Mouse (Mus musculus) heart, embryonic 11.5 days (tissue): ENCODE results near the gene Nkx2-3. TPM values are rescaled to one million over a fixed set of nuclear protein-coding genes. Genes with fewer than 3 reads are reported as not detected.

ENCODE experiments used
- ATAC-seq: fragments of 200-750 bp; cut with Nextera tagmentation; replicated peaks from 2 replicates; pipeline ENCODE4 v1.8.0; 2017; ENCODE audit warnings: moderate library complexity; ENCODE audit not compliant: insufficient number of reproducible peaks, low FRiP score, low TSS enrichment
- H3K27ac ChIP-seq: fragments of 300-500 bp; sonication (generic); 2 replicates; pipeline ENCODE4 v1.5.1; 2014; ENCODE audit warnings: mild to moderate bottlenecking, low read depth, low read length
- H3K27me3 ChIP-seq: fragments of 300-500 bp; sonication (generic); 2 replicates; pipeline ENCODE4 v1.6.1; 2014; ENCODE audit warnings: mild to moderate bottlenecking, low read length, mixed read lengths; ENCODE audit not compliant: control insufficient read depth, insufficient read depth
- H3K36me3 ChIP-seq: fragments of 300-500 bp; sonication (generic); 2 replicates; pipeline ENCODE4 v1.6.1; 2014; ENCODE audit warnings: mild to moderate bottlenecking, low read length, moderate library complexity, mixed read lengths; ENCODE audit not compliant: control insufficient read depth, insufficient read depth
- H3K4me1 ChIP-seq: fragments of 300-500 bp; sonication (generic); 2 replicates; pipeline ENCODE4 v1.6.1; 2014; ENCODE audit warnings: low read length; ENCODE audit not compliant: control insufficient read depth, insufficient read depth
- H3K4me2 ChIP-seq: fragments of 300-500 bp; sonication (generic); 2 replicates; pipeline ENCODE4 v1.6.1; 2014; ENCODE audit warnings: mild to moderate bottlenecking, moderate library complexity
- H3K4me3 ChIP-seq: fragments of 300-500 bp; sonication (generic); 2 replicates; pipeline ENCODE4 v1.5.1; 2014; ENCODE audit warnings: low read depth, low read length
- H3K9ac ChIP-seq: fragments of 300-500 bp; sonication (generic); 2 replicates; pipeline ENCODE4 v1.6.1; 2014; ENCODE audit warnings: mild to moderate bottlenecking, low read depth, low read length, moderate library complexity
- H3K9me3 ChIP-seq: fragments of 300-500 bp; sonication (generic); replicated peaks from 2 replicates; pipeline ENCODE4 v1.6.1; 2016; ENCODE audit warnings: low read length; ENCODE audit not compliant: control insufficient read depth
- WGBS: fragments of 180-500 bp; shearing (Covaris S2); extraction: QIAGEN DNeasy Blood & Tissue Kit; methylation state at CpG from one replicate; pipeline ENCODE4 v1.1.7; 2014; ENCODE audit not compliant: insufficient replicate concordance; 5-methylcytosine and 5-hydroxymethylcytosine counted together
- polyA plus RNA-seq: library from polyadenylated mRNA; unstranded; fragments of >200 nt; fragmentation: Nextera tagmentation; extraction: Ambion mirVana; gene quantifications from 2 replicates; pipeline ENCODE4 v1.2.1, GENCODE M21; 2014

The Nkx2-3 gene
- not detected in 2 replicates for polyA plus RNA-seq

DNA sequence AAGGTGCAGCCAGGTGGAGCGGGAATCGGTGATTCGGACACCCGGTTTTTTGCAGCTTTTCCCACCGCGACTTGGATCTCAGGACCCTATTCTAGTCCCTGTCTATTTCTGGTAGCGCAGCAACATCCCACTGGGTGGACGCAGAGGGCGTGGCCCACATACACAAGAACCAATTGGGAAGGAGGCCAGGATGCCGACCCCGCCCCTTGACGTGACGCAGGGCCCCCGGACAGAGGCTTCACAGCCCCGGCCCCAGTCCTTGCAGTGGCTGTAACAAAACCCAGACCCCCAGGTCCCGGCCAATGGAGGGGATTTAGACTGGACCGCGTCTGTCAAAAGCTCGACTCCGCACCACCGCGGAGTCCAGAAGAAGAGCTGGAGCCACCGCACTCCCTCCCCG, at the start of gene Nkx2-3:
Gene Nkx2-3 (plus strand): TSS at position 275 of the 400 bp plus-strand sequence.
- H3K36me3 ChIP-seq: no peaks in the 10 kb centered on the region
- peak; percentile 63; the same call in 1 of the 2 replicates for ATAC-seq
- peak within 1 kb of the TSS; percentile 38 for H3K4me2 ChIP-seq
- WGBS: 1% methylated on average over 24 of the region's 24 CpGs
- H3K27me3 ChIP-seq: peaks cover 88% of the 10 kb centered on the region
- H3K27ac ChIP-seq: no peak within 1 kb of the TSS
- peak within 1 kb of the TSS; percentile 25 for H3K4me3 ChIP-seq
- no peaks in the 10 kb centered on the region for H3K9me3 ChIP-seq
- H3K4me1 ChIP-seq: peaks cover 25% of the 10 kb centered on the region
- H3K9ac ChIP-seq: no peak within 1 kb of the TSS

- H3K4me2 ChIP-seq: no peak overlapping the region
- no peak overlapping the region for H3K4me3 ChIP-seq
- no peak overlapping the region for H3K9ac ChIP-seq
- no peaks in the 10 kb centered on the region for H3K36me3 ChIP-seq
- no peak for ATAC-seq
- H3K4me1 ChIP-seq: no peaks in the 10 kb centered on the region
- WGBS: 74% methylated on average over 5 of the region's 5 CpGs
- no peaks in the 10 kb centered on the region for H3K9me3 ChIP-seq
- H3K27me3 ChIP-seq: 0 out of 2 replicates have a peak, but pooled peaks cover 7% of the 10 kb centered on the region
- H3K27ac ChIP-seq: no peak overlapping the region
Measured at GRCm38 (mm10) chr19:43563166-43563565, 49.0 kb upstream of the Nkx2-3 start.

- no peak for ATAC-seq
- Histone ChIP-seq H3K4me3 (no peak overlapping the region), H3K27ac (no peak overlapping the region), H3K4me2 (no peak overlapping the region), H3K9me3 (no peaks in the 10 kb centered on the region), H3K36me3 (no peaks in the 10 kb centered on the region), H3K4me1 (no peaks in the 10 kb centered on the region), H3K9ac (no peak overlapping the region), H3K27me3 (peaks cover 38% of the 10 kb centered on the region)
- WGBS: 43% methylated on average over 9 of the region's 9 CpGs
Measured at GRCm38 (mm10) chr19:43568298-43568697, 43.8 kb upstream of the Nkx2-3 start.

DNA sequence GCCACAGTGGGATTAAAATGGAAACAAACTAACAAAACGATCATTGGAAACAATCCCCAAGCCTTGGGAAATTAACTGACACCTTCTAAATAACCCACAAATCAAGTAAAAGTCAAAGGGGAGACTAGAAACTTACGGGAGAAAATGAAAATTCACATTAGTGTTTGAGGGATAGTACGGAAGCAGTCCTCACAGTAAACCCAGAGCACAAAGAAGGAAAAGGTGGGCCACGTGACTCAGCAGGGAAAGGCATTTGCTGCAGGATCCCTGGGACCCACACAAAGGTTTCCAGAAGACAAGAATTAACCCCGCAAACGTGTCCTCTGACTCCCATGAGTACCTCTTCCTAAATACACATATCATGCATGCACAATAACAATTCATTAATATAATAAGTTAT, 43.0 kb upstream of the Nkx2-3 start:
- Histone ChIP-seq H3K4me3 (no peak overlapping the region), H3K27me3 (peaks cover 45% of the 10 kb centered on the region), H3K27ac (no peak overlapping the region), H3K4me1 (no peaks in the 10 kb centered on the region), H3K9ac (no peak overlapping the region), H3K4me2 (no peak overlapping the region), H3K36me3 (no peaks in the 10 kb centered on the region), H3K9me3 (no peaks in the 10 kb centered on the region)
- ATAC-seq: no peak
- WGBS: 54% methylated on average over 6 of the region's 6 CpGs

GRCm38 (mm10) chr19:43570831-43571790, 41.0 kb upstream of the Nkx2-3 start:
- H3K4me1 ChIP-seq: no peaks in the 10 kb centered on the region
- peak overlapping the region; percentile 75 for H3K4me2 ChIP-seq
- peak overlapping the region; percentile 41 for H3K4me3 ChIP-seq
- ATAC-seq: no peak
- peak overlapping the region; percentile 55; the same call in 1 of the 2 replicates for H3K9ac ChIP-seq
- H3K27me3 ChIP-seq: peaks cover 50% of the 10 kb centered on the region
- no peaks in the 10 kb centered on the region for H3K9me3 ChIP-seq
- WGBS: 18% methylated on average over 32 of the region's 32 CpGs
- H3K27ac ChIP-seq: no peak overlapping the region
- H3K36me3 ChIP-seq: no peaks in the 10 kb centered on the region

DNA sequence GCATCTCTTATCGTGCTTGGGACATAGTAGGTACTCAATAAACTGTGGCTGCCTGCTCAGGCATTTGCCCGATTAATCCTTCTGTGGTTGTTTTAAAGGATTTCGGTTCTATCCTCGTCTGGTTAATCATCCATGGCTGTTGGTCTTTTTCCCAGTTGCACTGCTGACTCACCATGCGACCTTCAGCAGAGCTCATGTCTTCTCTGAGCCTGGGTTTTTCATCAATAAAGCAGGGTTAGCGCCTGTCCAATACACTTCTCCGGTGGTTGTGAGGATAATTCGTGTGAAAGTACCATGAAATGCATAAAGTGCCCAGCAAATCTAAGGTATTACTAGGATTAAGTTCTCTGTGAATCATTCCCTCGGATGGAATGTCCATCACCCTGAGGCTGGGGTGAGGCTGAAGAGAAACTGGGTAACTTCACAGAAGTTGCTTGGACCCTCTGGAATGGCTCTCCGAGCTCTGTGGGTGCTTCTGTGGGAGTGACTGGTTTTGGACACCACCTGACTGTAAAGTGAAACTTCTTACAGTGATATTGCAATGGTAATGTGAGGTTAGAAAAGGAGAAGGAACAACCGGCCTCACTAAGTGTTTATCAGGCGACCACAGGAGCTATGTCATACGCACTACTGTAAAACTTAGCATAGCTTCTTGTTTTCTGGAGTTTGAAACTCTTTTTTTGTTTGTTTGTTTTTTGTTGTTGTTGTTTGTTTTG, 32.9 kb upstream of the Nkx2-3 start:
- no peaks in the 10 kb centered on the region for H3K9me3 ChIP-seq
- no peak for ATAC-seq
- H3K27me3 ChIP-seq: peaks cover 48% of the 10 kb centered on the region
- H3K9ac ChIP-seq: no peak overlapping the region
- no peak overlapping the region for H3K4me2 ChIP-seq
- H3K4me1 ChIP-seq: no peaks in the 10 kb centered on the region
- no peak overlapping the region for H3K27ac ChIP-seq
- H3K4me3 ChIP-seq: no peak overlapping the region
- 72% methylated on average over 13 of the region's 13 CpGs for WGBS
- no peaks in the 10 kb centered on the region for H3K36me3 ChIP-seq

DNA sequence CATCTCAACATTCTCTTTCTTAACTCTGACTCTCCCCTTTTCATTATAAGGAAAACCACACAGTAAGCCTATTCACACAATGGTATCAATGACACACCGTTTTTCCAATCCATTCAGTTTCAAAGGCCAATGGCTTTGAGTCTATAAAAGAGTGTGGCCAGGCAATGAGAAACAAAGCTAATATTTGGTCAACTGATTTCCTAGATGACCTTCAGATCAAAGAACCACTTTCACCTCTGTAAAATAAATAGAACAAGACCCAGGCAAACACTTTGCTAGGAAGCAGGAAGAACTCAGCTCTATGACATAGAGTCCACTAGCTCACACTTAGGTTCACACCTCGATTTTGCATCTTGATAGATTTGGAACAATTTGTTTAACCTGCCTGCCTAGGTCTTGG, 30.9 kb upstream of the Nkx2-3 start:
- no peak overlapping the region for H3K9ac ChIP-seq
- no peak overlapping the region for H3K4me3 ChIP-seq
- H3K4me2 ChIP-seq: no peak overlapping the region
- WGBS: 62% methylated on average over 2 of the region's 2 CpGs
- H3K36me3 ChIP-seq: no peaks in the 10 kb centered on the region
- peaks cover 55% of the 10 kb centered on the region for H3K27me3 ChIP-seq
- no peak overlapping the region for H3K27ac ChIP-seq
- H3K9me3 ChIP-seq: no peaks in the 10 kb centered on the region
- H3K4me1 ChIP-seq: peaks cover 5% of the 10 kb centered on the region; the same call in 1 of the 2 replicates
- ATAC-seq: no peak

DNA sequence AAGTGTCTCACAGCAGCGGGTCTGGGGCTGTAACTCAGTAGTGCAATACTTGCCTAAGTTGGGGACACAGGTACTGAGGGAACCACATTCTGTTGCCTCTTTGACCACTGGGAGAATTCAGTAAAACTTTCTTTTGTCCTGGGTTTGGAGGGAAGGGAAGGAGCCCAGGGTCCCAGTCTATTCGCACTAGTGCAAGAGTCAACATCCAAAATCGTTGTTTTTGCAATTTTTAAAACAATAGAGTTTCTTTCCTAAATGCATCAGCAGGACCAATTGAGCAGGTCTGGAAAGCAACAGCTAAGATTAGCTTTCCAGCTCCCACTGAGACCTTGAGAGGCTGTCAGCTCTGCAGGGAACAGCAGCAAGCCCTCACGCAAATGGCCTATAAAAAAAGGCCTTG, 28.9 kb upstream of the Nkx2-3 start:
- ATAC-seq: no peak
- Histone ChIP-seq H3K27ac (no peak overlapping the region), H3K4me3 (no peak overlapping the region), H3K4me1 (peaks cover 5% of the 10 kb centered on the region; the same call in 1 of the 2 replicates), H3K4me2 (no peak overlapping the region), H3K36me3 (no peaks in the 10 kb centered on the region), H3K9me3 (no peaks in the 10 kb centered on the region), H3K27me3 (peaks cover 60% of the 10 kb centered on the region), H3K9ac (no peak overlapping the region)
- WGBS: 9% methylated on average over 4 of the region's 4 CpGs
